ENCODE assay signal across 15 mouse cellular contexts in the genomic region with DNA sequence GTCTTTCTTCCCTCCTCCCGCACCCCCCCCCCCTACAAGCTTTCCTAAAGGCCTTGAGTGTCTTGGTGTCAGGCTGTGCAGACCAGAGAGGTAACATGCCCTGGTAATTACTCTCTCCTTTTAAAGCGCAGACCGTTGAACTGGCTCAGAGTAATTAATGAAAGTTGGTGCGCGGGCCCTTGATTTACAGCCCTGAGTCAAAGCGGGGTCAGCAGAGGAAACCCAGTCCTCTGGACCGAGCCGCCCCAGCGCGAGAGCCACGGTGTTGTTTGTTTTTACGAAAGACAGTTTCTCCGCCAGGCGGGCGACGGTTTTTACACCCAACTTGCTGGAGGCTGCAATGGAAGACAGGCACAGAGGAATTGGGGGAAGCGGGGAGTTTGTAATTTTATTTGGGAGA. TPM values are rescaled to one million over a fixed set of nuclear protein-coding genes. Genes with fewer than 3 reads are reported as not detected.
DNase-seq lines count a peak whose midpoint lies in the region; ATAC-seq and TF ChIP-seq lines count a peak whose summit lies in the region.
"Had no signal": no experiment of that assay in that cellular context is flagged by ENCODE, and none has a peak within 500 bp of the region (broad histone marks: within the 10 kb centered on the region; RNA-seq: fewer than 3 reads in every experiment).

No protein-coding gene starts in this region.

- peaks cover 12% of the 10 kb centered on the region for H3K4me1 ChIP-seq in hindbrain, embryonic 10.5 days (replicated peaks)
- no peaks in the 10 kb centered on the region for H3K4me1 ChIP-seq in hindbrain, postnatal 0 days (ENCODE audit: insufficient read depth, low read length)
- H3K4me1 ChIP-seq in kidney, embryonic 16.5 days (ENCODE audit: insufficient read depth, low read length) = peaks cover 44% of the 10 kb centered on the region

- H3K27ac ChIP-seq in hindbrain, embryonic 10.5 days = no peak overlapping the region
- no peak overlapping the region for H3K27ac ChIP-seq in hindbrain, postnatal 0 days
- peak overlapping the region; percentile 86 for H3K27ac ChIP-seq in kidney, embryonic 16.5 days (ENCODE audit: low read length)
- H3K27ac ChIP-seq: heart, adult 2 months; left cerebral cortex, adult 2 months; liver, embryonic 13.5 days had no signal

- peak; percentile 49 for DNase-seq in hindbrain, embryonic 10.5 days (ENCODE audit: low spot score)
- DNase-seq in hindbrain, postnatal 0 days (ENCODE audit: low spot score) = no peak
- peak; percentile 51 for DNase-seq in ovary, postnatal 36 days (ENCODE audit: low spot score)
- no peak for DNase-seq in ovary, postnatal 10 days (ENCODE audit: low spot score)
- DNase-seq in testis, postnatal 10 days (ENCODE audit: low spot score) = peak; percentile 55
- no peak for DNase-seq in right cerebral cortex, postnatal 10 days (ENCODE audit: low spot score in 2 of 2)
- DNase-seq: adrenal gland, adult 8-10 months; cerebellum, postnatal 10 days; heart, adult 2 months; liver, embryonic 13.5 days; lung, postnatal 4 days had no signal

- WGBS in hindbrain, embryonic 10.5 days = 2% methylated on average over 17 of the region's 17 CpGs
- 3% methylated on average over 17 of the region's 17 CpGs for WGBS in hindbrain, postnatal 0 days
- under 1% methylated on average over 16 of the region's 17 CpGs for WGBS in kidney, embryonic 16.5 days

- H3K4me2 ChIP-seq in hindbrain, postnatal 0 days (ENCODE audit: low read depth, low read length) = no peak overlapping the region
- peak overlapping the region; percentile 69 for H3K4me2 ChIP-seq in kidney, embryonic 16.5 days (replicated peaks; ENCODE audit: low read depth, low read length)
- H3K4me2 ChIP-seq: liver, embryonic 13.5 days had no signal

- TF ChIP-seq CTCF in hindbrain, postnatal 0 days (IDR thresholded peaks at IDR 0.05; ENCODE audit: low read depth) = no peak

- no peaks in the 10 kb centered on the region for H3K36me3 ChIP-seq in hindbrain, embryonic 10.5 days
- H3K36me3 ChIP-seq in hindbrain, postnatal 0 days (ENCODE audit: insufficient read depth, low read length) = no peaks in the 10 kb centered on the region
- H3K36me3 ChIP-seq in kidney, embryonic 16.5 days (ENCODE audit: insufficient read depth, low read length) = no peaks in the 10 kb centered on the region
- H3K36me3 ChIP-seq: liver, embryonic 13.5 days had no signal

- peaks cover 100% of the 10 kb centered on the region for H3K27me3 ChIP-seq in hindbrain, embryonic 10.5 days (ENCODE audit: insufficient read depth, poor library complexity, severe bottlenecking)
- H3K27me3 ChIP-seq in hindbrain, postnatal 0 days (ENCODE audit: insufficient read depth, low read length) = peaks cover 92% of the 10 kb centered on the region
- H3K27me3 ChIP-seq in kidney, embryonic 16.5 days (ENCODE audit: insufficient read depth, low read length) = peaks cover 59% of the 10 kb centered on the region

- H3K9me3 ChIP-seq in hindbrain, embryonic 10.5 days = no peaks in the 10 kb centered on the region
- H3K9me3 ChIP-seq in hindbrain, postnatal 0 days (ENCODE audit: low read length) = no peaks in the 10 kb centered on the region
- no peaks in the 10 kb centered on the region for H3K9me3 ChIP-seq in kidney, embryonic 16.5 days (ENCODE audit: low read length)
- H3K9me3 ChIP-seq: liver, embryonic 13.5 days had no signal

- ATAC-seq in hindbrain, postnatal 0 days = no peak
- ATAC-seq in kidney, embryonic 16.5 days (ENCODE audit: low FRiP score, low TSS enrichment) = peak; percentile 82

- no peak overlapping the region for H3K9ac ChIP-seq in hindbrain, postnatal 0 days (replicated peaks; ENCODE audit: low read length)
- H3K9ac ChIP-seq in kidney, embryonic 16.5 days (replicated peaks; ENCODE audit: low read length) = peak overlapping the region; percentile 85
- H3K9ac ChIP-seq: liver, embryonic 13.5 days had no signal

- H3K4me3 ChIP-seq in hindbrain, embryonic 10.5 days = no peak overlapping the region
- H3K4me3 ChIP-seq in hindbrain, postnatal 0 days (ENCODE audit: low read length) = no peak overlapping the region
- peak overlapping the region; percentile 76 for H3K4me3 ChIP-seq in kidney, embryonic 16.5 days (ENCODE audit: low read length)
- H3K4me3 ChIP-seq: heart, adult 2 months; left cerebral cortex, adult 2 months; liver, embryonic 13.5 days had no signal

RNA-seq across cellular contexts. Expression of gene Wt1, which starts 6.0 kb away (rescaled TPM):
- polyA plus RNA-seq in hindbrain, embryonic 10.5 days (2016; fragmentation: Nextera tagmentation; extraction: Ambion mirVana) = 0.12 and 0.36 TPM in 2 replicates
- 0.32 and 1.9 TPM in 2 replicates for total RNA-seq in hindbrain, postnatal 0 days (2014; rRNA removed)
- polyA plus RNA-seq in hindbrain, postnatal 0 days (2015; fragmentation: Nextera tagmentation; extraction: Ambion mirVana) = 0.55 and 0.56 TPM in 2 replicates
- polyA plus RNA-seq in kidney, embryonic 16.5 days (2015; fragmentation: Nextera tagmentation; extraction: Ambion mirVana) = 124 and 142 TPM in 2 replicates

RNA-seq across cellular contexts. Expression of gene Gm11060, which starts 40.5 kb away (rescaled TPM):
- not detected in 2 replicates for polyA plus RNA-seq in hindbrain, embryonic 10.5 days (2016; fragmentation: Nextera tagmentation; extraction: Ambion mirVana)
- total RNA-seq in hindbrain, postnatal 0 days (2014; rRNA removed) = not detected in 2 replicates
- polyA plus RNA-seq in hindbrain, postnatal 0 days (2015; fragmentation: Nextera tagmentation; extraction: Ambion mirVana) = not detected in 2 replicates
- polyA plus RNA-seq in kidney, embryonic 16.5 days (2015; fragmentation: Nextera tagmentation; extraction: Ambion mirVana) = not detected in 2 replicates
- total RNA-seq: adrenal gland, adult 8-10 months; heart, adult 2 months; left cerebral cortex, adult 2 months had no signal
- polyA plus RNA-seq: frontal cortex, adult 2 months; heart, adult 2 months; liver, embryonic 13.5 days; urinary bladder, adult 2 months had no signal

Comparison
In these comparisons a context has a peak if more than half of its experiments do, and no peak if none do; other contexts are left out.
1. DNase-seq: peak in hindbrain, embryonic 10.5 days (single experiment), ovary, postnatal 36 days (single experiment) and testis, postnatal 10 days (single experiment); none in hindbrain, postnatal 0 days (single experiment), ovary, postnatal 10 days (single experiment) and right cerebral cortex, postnatal 10 days (0 of 2).
2. RNA of gene Wt1, which starts 6.0 kb away (polyA plus RNA-seq): 124 to 142 TPM in kidney, embryonic 16.5 days; 0.55 to 0.56 TPM in hindbrain, postnatal 0 days and 0.12 to 0.36 TPM in hindbrain, embryonic 10.5 days; every median in the first group is over 10 times any median in the second.